Comparison of ENCODE assay signal across 9 mouse cellular contexts in genomic region chr8:10805405-10806151, GRCm38 (mm10).
A peak's percentile ranks its signal among the peaks of the same experiment; 100 is the strongest.
DNase-seq lines count a peak whose midpoint lies in the region; ATAC-seq and TF ChIP-seq lines count a peak whose summit lies in the region.
"Had no signal": no experiment of that assay in that cellular context is flagged by ENCODE, and none has a peak within 500 bp of the region (broad histone marks: within the 10 kb centered on the region; RNA-seq: fewer than 3 reads in every experiment).

No protein-coding gene starts in this region.

- peak; percentile 40 for DNase-seq in liver, embryonic 11.5 days (ENCODE audit: low spot score)
- DNase-seq in liver, result no peak
- DNase-seq in forelimb bud, embryonic 11.5 days (ENCODE audit: low read depth, low spot score), result peak; percentile 25
- DNase-seq in kidney, postnatal 36 days, result peak; percentile 30 to 48
- DNase-seq in retina, embryonic 14.5 days (ENCODE audit: low spot score), result peak; percentile 47
- no peak for DNase-seq in spleen, adult 12 weeks (ENCODE audit: low spot score)
- DNase-seq in urinary bladder, postnatal 25 days (ENCODE audit: low spot score), result no peak
- DNase-seq in lung, adult 2 months, result no peak
- DNase-seq: cerebellum, adult 11-12 months had no signal

- H3K9me3 ChIP-seq in liver, embryonic 11.5 days (ENCODE audit: control insufficient read depth, low read length), result no peaks in the 10 kb centered on the region

- H3K4me2 ChIP-seq in liver, embryonic 11.5 days, result no peak overlapping the region

- no peak overlapping the region for H3K9ac ChIP-seq in liver, embryonic 11.5 days (ENCODE audit: low read depth, low read length)

- H3K36me3 ChIP-seq in liver, embryonic 11.5 days (ENCODE audit: control insufficient read depth, insufficient read depth, low read length), result no peaks in the 10 kb centered on the region

- H3K27ac ChIP-seq in liver, embryonic 11.5 days (ENCODE audit: low read depth, low read length), result no peak overlapping the region

- no peak for TF ChIP-seq POLR2A in lung, adult 2 months (IDR thresholded peaks at IDR 0.05; ENCODE audit: borderline replicate concordance, extremely low read depth, low read depth, low read length)

- peaks cover 3% of the 10 kb centered on the region; the same call in 1 of the 2 replicates for H3K27me3 ChIP-seq in liver, embryonic 11.5 days (replicated peaks; ENCODE audit: control insufficient read depth, insufficient read depth, low read length)

- no peaks in the 10 kb centered on the region for H3K4me1 ChIP-seq in liver, embryonic 11.5 days (replicated peaks; ENCODE audit: control insufficient read depth, insufficient read depth, low read length)
- peaks cover 2% of the 10 kb centered on the region; the same call in 1 of the 2 replicates for H3K4me1 ChIP-seq in lung, adult 2 months (ENCODE audit: control insufficient read depth, insufficient read depth, low read length)

- ATAC-seq in liver, embryonic 11.5 days (replicated peaks; ENCODE audit: low FRiP score), result no peak

- H3K4me3 ChIP-seq in liver, embryonic 11.5 days (ENCODE audit: low read depth, low read length), result no peak overlapping the region
- H3K4me3 ChIP-seq in lung, adult 2 months (replicated peaks; ENCODE audit: extremely low read depth, low read depth, low read length), result no peak overlapping the region

- 16% methylated on average over 20 of the region's 25 CpGs for WGBS in liver, embryonic 11.5 days
- 24% methylated on average over 24 of the region's 25 CpGs for WGBS in lung, adult 2 months

- no peak for TF ChIP-seq CTCF in lung, adult 2 months (IDR thresholded peaks at IDR 0.05; ENCODE audit: insufficient read depth, low read length)

Comparison
In these comparisons a context has a peak if more than half of its experiments do, and no peak if none do; other contexts are left out.
1. DNase-seq: peak in liver, embryonic 11.5 days (single experiment), forelimb bud, embryonic 11.5 days (single experiment), kidney, postnatal 36 days (2 of 2) and retina, embryonic 14.5 days (single experiment); none in liver (single experiment), spleen, adult 12 weeks (single experiment), urinary bladder, postnatal 25 days (single experiment) and lung, adult 2 months (single experiment).